Mouse (Mus musculus) G1E (cell line): ENCODE results near the gene Psme2. TPM values are rescaled to one million over a fixed set of nuclear protein-coding genes. Genes with fewer than 3 reads are reported as not detected.

Experiments used
- ATAC-seq: 2 replicates; pipeline ENCODE4 v1.8.0; 2016; ENCODE audit warnings: mild to moderate bottlenecking; ENCODE audit not compliant: insufficient number of reproducible peaks, poor library complexity, low FRiP score, severe bottlenecking; ENCODE audit errors: extremely low read depth
- DNase-seq: peaks from one replicate; pipeline ENCODE4 v3.0.0; 2012; ENCODE audit warnings: low spot score
- H3K27me3 ChIP-seq: 2 replicates; pipeline ENCODE4 v1.6.1; 2012; ENCODE audit warnings: mild to moderate bottlenecking, low read length, inconsistent platforms; ENCODE audit not compliant: insufficient read depth
- H3K36me3 ChIP-seq: replicated peaks from 2 replicates; pipeline ENCODE3; 2012; ENCODE audit warnings: mild to moderate bottlenecking, inconsistent platforms
- H3K4me1 ChIP-seq: 2 replicates; pipeline ENCODE4 v1.6.1; 2012; ENCODE audit warnings: low read depth, low read length, inconsistent platforms, mixed read lengths; ENCODE audit not compliant: insufficient read depth
- H3K4me3 ChIP-seq: 2 replicates; pipeline ENCODE4 v1.5.1; 2012; ENCODE audit warnings: low read depth, mild to moderate bottlenecking, inconsistent platforms, low read length, moderate library complexity, mixed read lengths
- H3K9me3 ChIP-seq: replicated peaks from 2 replicates; pipeline ENCODE4 v1.6.1; 2012; ENCODE audit warnings: inconsistent platforms
- CTCF ChIP-seq: IDR thresholded peaks from 2 replicates; pipeline ENCODE4 v1.5.1; 2012; ENCODE audit warnings: low read depth, low read length, inconsistent platforms, mixed read lengths
- GATA1 ChIP-seq: IDR thresholded peaks from 2 replicates; pipeline ENCODE4 v1.6.1; 2012; ENCODE audit warnings: borderline replicate concordance, low read length, inconsistent platforms, mixed read lengths
- GATA2 ChIP-seq: IDR thresholded peaks from 2 replicates; pipeline ENCODE4 v1.6.1; 2012; ENCODE audit warnings: low read depth, low read length, inconsistent platforms, borderline replicate concordance
- POLR2AphosphoS5 ChIP-seq: IDR thresholded peaks from 2 replicates; pipeline ENCODE4 v1.6.1; 2012; ENCODE audit warnings: low read depth, low read length, inconsistent platforms; ENCODE audit not compliant: insufficient replicate concordance
- TAL1 ChIP-seq: conservative IDR thresholded peaks from 2 replicates; pipeline ENCODE4 v1.6.1; 2012; ENCODE audit warnings: low read depth, low read length, inconsistent platforms, mixed read lengths
- polyA plus RNA-seq: library from polyadenylated mRNA; stranded (reverse); fragments of >175 nt; gene quantifications from 2 replicates; pipeline ENCODE4 v1.2.3, GENCODE M21; 2012
- total RNA-seq, 2 experiments: library from RNA; stranded (forward) in 1 of 2; stranded (reverse) in 1 of 2; fragments of 200-1000 nt in 1 of 2; fragments of >200 nt in 1 of 2; fragmentation: Nextera tagmentation in 1 of 2; gene quantifications; 2 replicates each; pipeline ENCODE4 v1.2.3; 2014 to 2017

Gene Psme2
- total and polyA plus RNA-seq, 3 experiments: 50.8 to 163 (median 59.4) TPM

- no peak overlapping the region for H3K4me3 ChIP-seq
- DNase-seq (no peak), ATAC-seq (no peak)
- no peaks in the 10 kb centered on the region for H3K9me3 ChIP-seq
- no peaks in the 10 kb centered on the region for H3K27me3 ChIP-seq
- H3K4me1 ChIP-seq: peaks cover 45% of the 10 kb centered on the region
- H3K36me3 ChIP-seq: peaks cover 15% of the 10 kb centered on the region
- TF ChIP-seq TAL1 (no peak), GATA2 (no peak), POLR2AphosphoS5 (no peak), CTCF (no peak), GATA1 (no peak)
Measured at GRCm38 (mm10) chr14:55554635-55555034, 36.3 kb downstream of the Psme2 start.

- no peak for DNase-seq
- H3K9me3 ChIP-seq: no peaks in the 10 kb centered on the region
- TF ChIP-seq CTCF: no peak
- no peak for TF ChIP-seq GATA1
- TF ChIP-seq POLR2AphosphoS5: no peak
- TF ChIP-seq GATA2: no peak
- TF ChIP-seq TAL1: no peak
- H3K4me3 ChIP-seq: no peak overlapping the region
- peaks cover 42% of the 10 kb centered on the region for H3K36me3 ChIP-seq
- no peak for ATAC-seq
- no peaks in the 10 kb centered on the region for H3K27me3 ChIP-seq
- H3K4me1 ChIP-seq: peaks cover 26% of the 10 kb centered on the region
Measured at GRCm38 (mm10) chr14:55551794-55552193, 39.1 kb downstream of the Psme2 start.

GRCm38 (mm10) chr14:55551347-55551746 is 39.6 kb downstream of the Psme2 start:
- TF ChIP-seq GATA2: no peak
- no peak for TF ChIP-seq POLR2AphosphoS5
- no peak for TF ChIP-seq CTCF
- no peak for TF ChIP-seq GATA1
- no peak for TF ChIP-seq TAL1
- Histone ChIP-seq H3K27me3 (no peaks in the 10 kb centered on the region), H3K4me3 (no peak overlapping the region), H3K36me3 (peaks cover 46% of the 10 kb centered on the region), H3K9me3 (no peaks in the 10 kb centered on the region), H3K4me1 (peaks cover 21% of the 10 kb centered on the region)
- ATAC-seq: no peak
- no peak for DNase-seq

GRCm38 (mm10) chr14:55550191-55550590 is 40.7 kb downstream of the Psme2 start:
- peaks cover 58% of the 10 kb centered on the region for H3K36me3 ChIP-seq
- H3K27me3 ChIP-seq: no peaks in the 10 kb centered on the region
- no peaks in the 10 kb centered on the region for H3K9me3 ChIP-seq
- peaks cover 14% of the 10 kb centered on the region for H3K4me1 ChIP-seq
- no peak for ATAC-seq
- no peak overlapping the region for H3K4me3 ChIP-seq
- TF ChIP-seq POLR2AphosphoS5 (no peak), GATA1 (no peak), TAL1 (no peak), CTCF (no peak), GATA2 (no peak)
- no peak for DNase-seq

GRCm38 (mm10) chr14:55544334-55544733 is 46.6 kb downstream of the Psme2 start:
- ATAC-seq: no peak
- peaks cover 77% of the 10 kb centered on the region for H3K36me3 ChIP-seq

GRCm38 (mm10) chr14:55542268-55542667 is 48.6 kb downstream of the Psme2 start:
- H3K9me3 ChIP-seq: no peaks in the 10 kb centered on the region
- TF ChIP-seq GATA1 (no peak), POLR2AphosphoS5 (no peak), TAL1 (no peak), CTCF (no peak), GATA2 (no peak)
- H3K36me3 ChIP-seq: peaks cover 56% of the 10 kb centered on the region
- H3K27me3 ChIP-seq: peaks cover 6% of the 10 kb centered on the region
- no peak overlapping the region for H3K4me3 ChIP-seq
- peaks cover 35% of the 10 kb centered on the region for H3K4me1 ChIP-seq
- ATAC-seq: no peak
- no peak for DNase-seq

More at GRCm38 (mm10) chr14:55544334-55544733, 46.6 kb downstream of the Psme2 start:
- Histone ChIP-seq H3K27me3 (no peaks in the 10 kb centered on the region; the same call in 1 of the 2 replicates), H3K4me3 (no peak overlapping the region), H3K4me1 (peaks cover 34% of the 10 kb centered on the region), H3K9me3 (no peaks in the 10 kb centered on the region)
- TF ChIP-seq POLR2AphosphoS5 (no peak), CTCF (no peak), TAL1 (no peak), GATA1 (no peak), GATA2 (no peak)
- DNase-seq: no peak
